Mouse (Mus musculus) limb, embryonic 14.5 days (tissue): ENCODE data around the gene Wfikkn2. TPM values are rescaled to one million over a fixed set of nuclear protein-coding genes. Genes with fewer than 3 reads are reported as not detected.

Source experiments
- ATAC-seq: fragments of 200-750 bp; cut with Nextera tagmentation; 2 replicates; pipeline ENCODE4 v1.8.0; 2017; ENCODE audit warnings: low read depth, moderate number of reproducible peaks, moderate TSS enrichment; ENCODE audit not compliant: low FRiP score
- DNase-seq: peaks from one replicate; pipeline ENCODE4 v3.0.0-alpha.2; 2015; ENCODE audit warnings: low spot score
- H3K27ac ChIP-seq: fragments of 300-500 bp; sonication (generic); replicated peaks from 2 replicates; pipeline ENCODE4 v1.5.1; 2014; ENCODE audit warnings: low read depth, mild to moderate bottlenecking, low read length, moderate library complexity, mixed read lengths
- H3K27me3 ChIP-seq: fragments of 300-500 bp; sonication (generic); 2 replicates; pipeline ENCODE4 v1.6.1; 2014; ENCODE audit warnings: low read length, mixed read lengths; ENCODE audit not compliant: control insufficient read depth, insufficient read depth
- H3K36me3 ChIP-seq: fragments of 300-500 bp; sonication (generic); 2 replicates; pipeline ENCODE4 v1.6.1; 2014; ENCODE audit warnings: mild to moderate bottlenecking, low read length, moderate library complexity, mixed read lengths; ENCODE audit not compliant: control insufficient read depth, insufficient read depth
- H3K4me1 ChIP-seq: fragments of 300-500 bp; sonication (generic); 2 replicates; pipeline ENCODE4 v1.6.1; 2014; ENCODE audit warnings: antibody characterized with exemption, low read length, mixed read lengths; ENCODE audit not compliant: control insufficient read depth, insufficient read depth
- H3K4me2 ChIP-seq: fragments of 300-500 bp; sonication (generic); replicated peaks from 2 replicates; pipeline ENCODE4 v1.6.1; 2014; ENCODE audit warnings: low read depth, mild to moderate bottlenecking, low read length, moderate library complexity; ENCODE audit not compliant: severe bottlenecking
- H3K4me3 ChIP-seq: fragments of 300-500 bp; sonication (generic); replicated peaks from 2 replicates; pipeline ENCODE4 v1.5.1; 2014; ENCODE audit warnings: low read length
- H3K9ac ChIP-seq: fragments of 300-500 bp; sonication (generic); 2 replicates; pipeline ENCODE4 v1.6.1; 2014; ENCODE audit warnings: mild to moderate bottlenecking, low read depth, low read length, moderate library complexity; ENCODE audit not compliant: severe bottlenecking
- H3K9me3 ChIP-seq: fragments of 300-500 bp; sonication (generic); 2 replicates; pipeline ENCODE4 v1.6.1; 2016; ENCODE audit warnings: low read length; ENCODE audit not compliant: control insufficient read depth
- POLR2A ChIP-seq: fragments of 200-500 bp; IDR thresholded peaks from 2 replicates; pipeline ENCODE4 v1.8.0; 2012; ENCODE audit warnings: inconsistent platforms, mild to moderate bottlenecking, moderate library complexity, borderline replicate concordance; ENCODE audit not compliant: insufficient read depth, insufficient read length; ENCODE audit errors: extremely low read depth
- WGBS: fragments of 180-500 bp; shearing (Covaris S2); extraction: QIAGEN DNeasy Blood & Tissue Kit; methylation state at CpG from one replicate; pipeline ENCODE4 v1.1.7; 2014; 5-methylcytosine and 5-hydroxymethylcytosine counted together
- polyA plus RNA-seq, 2 experiments: library from polyadenylated mRNA; depleted of rRNA in 1 of 2; stranded (reverse) in 1 of 2; unstranded in 1 of 2; fragments of >200 nt; fragmentation: Nextera tagmentation in 1 of 2; extraction: Ambion mirVana in 1 of 2; gene quantifications; 2 replicates each; pipeline versions ENCODE4 v1.2.1 to v1.2.3; 2012 to 2014

The Wfikkn2 gene
- polyA plus RNA-seq, 2 experiments, result 9.7 to 19.9 TPM

GRCm38 (mm10) chr11:94199771-94200170 lies 46.0 kb downstream of the Wfikkn2 start:
- DNase-seq (no peak), ATAC-seq (no peak)
- H3K27ac ChIP-seq, result no peak overlapping the region
- H3K4me1 ChIP-seq, result no peaks in the 10 kb centered on the region
- TF ChIP-seq POLR2A, result no peak
- H3K4me2 ChIP-seq, result no peak overlapping the region
- no peak overlapping the region for H3K9ac ChIP-seq
- H3K27me3 ChIP-seq, result no peaks in the 10 kb centered on the region
- no peaks in the 10 kb centered on the region for H3K9me3 ChIP-seq
- no peak overlapping the region for H3K4me3 ChIP-seq
- no peaks in the 10 kb centered on the region for H3K36me3 ChIP-seq
- WGBS, result 69% methylated on average over 2 of the region's 2 CpGs

GRCm38 (mm10) chr11:94198405-94199146 lies 47.2 kb downstream of the Wfikkn2 start:
- Histone ChIP-seq H3K9ac (no peak overlapping the region), H3K4me3 (no peak overlapping the region), H3K36me3 (no peaks in the 10 kb centered on the region), H3K9me3 (no peaks in the 10 kb centered on the region), H3K4me1 (no peaks in the 10 kb centered on the region), H3K27me3 (no peaks in the 10 kb centered on the region), H3K4me2 (no peak overlapping the region), H3K27ac (no peak overlapping the region)
- 84% methylated on average over 7 of the region's 7 CpGs for WGBS
- TF ChIP-seq POLR2A, result no peak
- ATAC-seq (no peak), DNase-seq (no peak)

- Histone ChIP-seq H3K9ac (no peak overlapping the region), H3K36me3 (no peaks in the 10 kb centered on the region), H3K27ac (no peak overlapping the region), H3K4me1 (no peaks in the 10 kb centered on the region), H3K27me3 (no peaks in the 10 kb centered on the region), H3K9me3 (no peaks in the 10 kb centered on the region), H3K4me3 (no peak overlapping the region), H3K4me2 (no peak overlapping the region)
- TF ChIP-seq POLR2A, result no peak
- DNase-seq, result no peak
- WGBS, result 71% methylated on average over 3 of the region's 3 CpGs
- ATAC-seq, result no peak
These were observed 49.5 kb downstream of the Wfikkn2 start for GRCm38 (mm10) chr11:94196311-94196710.

GRCm38 (mm10) chr11:94193109-94193508 lies 52.7 kb downstream of the Wfikkn2 start:
- no peaks in the 10 kb centered on the region for H3K9me3 ChIP-seq

GRCm38 (mm10) chr11:94190665-94191064 lies 55.1 kb downstream of the Wfikkn2 start:
- no peak for TF ChIP-seq POLR2A
- H3K27me3 ChIP-seq, result no peaks in the 10 kb centered on the region
- no peaks in the 10 kb centered on the region for H3K9me3 ChIP-seq
- no peak for DNase-seq
- H3K9ac ChIP-seq, result no peak overlapping the region
- no peak for ATAC-seq
- H3K4me3 ChIP-seq, result no peak overlapping the region
- H3K27ac ChIP-seq, result no peak overlapping the region
- no peaks in the 10 kb centered on the region for H3K36me3 ChIP-seq
- H3K4me2 ChIP-seq, result no peak overlapping the region
- no peaks in the 10 kb centered on the region for H3K4me1 ChIP-seq
- 51% methylated on average over 5 of the region's 5 CpGs for WGBS

More at GRCm38 (mm10) chr11:94193109-94193508, 52.7 kb downstream of the Wfikkn2 start:
- H3K4me2 ChIP-seq, result no peak overlapping the region
- H3K4me1 ChIP-seq, result no peaks in the 10 kb centered on the region
- 80% methylated on average over 2 of the region's 2 CpGs for WGBS
- no peak for TF ChIP-seq POLR2A
- ATAC-seq (no peak), DNase-seq (no peak)
- H3K4me3 ChIP-seq, result no peak overlapping the region
- no peaks in the 10 kb centered on the region for H3K36me3 ChIP-seq
- H3K27ac ChIP-seq, result no peak overlapping the region
- H3K27me3 ChIP-seq, result no peaks in the 10 kb centered on the region
- H3K9ac ChIP-seq, result no peak overlapping the region
